Mouse (Mus musculus): ENCODE results near the gene Ripk1. TPM values are rescaled to one million over a fixed set of nuclear protein-coding genes. Genes with fewer than 3 reads are reported as not detected.
A peak's percentile ranks its signal among the peaks of the same experiment; 100 is the strongest.
"Not testable (repeated sequence)": the region's sequence is repeated elsewhere in the genome, so short reads cannot be mapped to it uniquely, and the experiment has no call there.

Gene Ripk1
- total RNA-seq, 4 experiments from 2014 or later, result 5.5 to 7.9 (median 6.0) TPM

DNA sequence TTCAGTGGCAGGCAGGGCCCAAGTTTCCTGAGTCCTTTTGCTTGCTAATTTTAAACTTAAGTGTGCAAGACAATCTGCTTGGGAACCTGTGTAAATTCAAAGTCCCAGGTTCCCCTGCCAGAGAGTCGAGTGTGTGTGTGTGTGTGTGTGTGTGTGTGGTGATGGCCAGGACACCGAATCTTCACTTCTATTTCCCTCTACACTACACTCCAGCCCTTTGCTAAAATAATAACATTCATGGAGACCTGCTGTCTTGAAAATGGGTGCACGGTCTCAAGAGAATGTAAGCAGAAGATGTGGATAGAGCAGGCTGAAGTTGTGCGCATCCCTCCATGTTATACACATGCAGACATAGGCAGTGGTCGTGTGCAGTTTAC lies 35.9 kb downstream of the Ripk1 start:
- DNase-seq (ENCODE audit: low spot score), result no peak

- DNase-seq (ENCODE audit: low spot score), result no peak
Measured at GRCm38 (mm10) chr13:34038901-34039341, 36.8 kb downstream of the Ripk1 start.

- no peak for DNase-seq (ENCODE audit: low spot score)
Measured at GRCm38 (mm10) chr13:34040091-34040490, 37.9 kb downstream of the Ripk1 start.

- DNase-seq (ENCODE audit: low spot score), result no peak
Measured at GRCm38 (mm10) chr13:34043716-34044393, 41.7 kb downstream of the Ripk1 start.

DNA sequence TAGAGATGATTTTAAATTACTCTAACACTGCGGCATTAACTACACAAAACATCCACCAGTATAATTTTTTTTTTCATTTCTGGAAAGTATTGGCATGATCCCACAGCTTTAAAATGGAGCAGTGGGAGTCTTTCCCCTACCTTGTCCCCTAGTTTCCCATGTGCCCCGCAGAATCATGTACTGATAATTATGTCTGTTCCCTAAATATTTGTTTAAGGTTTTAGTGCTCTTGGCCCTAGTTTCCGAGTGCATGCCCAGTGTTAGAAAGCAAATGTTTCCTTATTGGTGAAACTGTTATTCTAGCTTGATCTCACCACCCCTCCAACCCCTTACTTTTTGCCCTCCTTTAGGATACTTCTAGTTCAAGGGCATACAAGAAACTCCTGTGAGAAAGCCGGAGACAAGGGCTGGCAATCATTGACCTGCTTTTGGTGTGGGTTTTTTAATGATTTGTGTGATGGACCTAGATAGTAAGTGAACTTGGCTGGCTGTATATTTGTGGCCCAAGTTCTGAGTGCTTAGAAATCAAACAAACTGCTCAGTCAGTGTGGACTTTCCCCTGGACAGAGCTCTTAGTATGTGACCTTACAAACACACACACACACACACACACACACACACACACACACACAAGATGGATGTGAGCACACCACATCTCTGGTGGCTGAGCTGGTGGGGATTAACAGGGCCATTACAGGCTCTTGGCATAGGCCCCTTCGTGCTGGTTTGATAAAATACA lies 43.5 kb downstream of the Ripk1 start:
- DNase-seq (ENCODE audit: low spot score), result no peak

GRCm38 (mm10) chr13:34046421-34047012 lies 44.4 kb downstream of the Ripk1 start:
- peak; percentile 86 for DNase-seq (ENCODE audit: low spot score)

GRCm38 (mm10) chr13:34047526-34047925 lies 45.4 kb downstream of the Ripk1 start:
- DNase-seq (ENCODE audit: low spot score), result no peak

DNA sequence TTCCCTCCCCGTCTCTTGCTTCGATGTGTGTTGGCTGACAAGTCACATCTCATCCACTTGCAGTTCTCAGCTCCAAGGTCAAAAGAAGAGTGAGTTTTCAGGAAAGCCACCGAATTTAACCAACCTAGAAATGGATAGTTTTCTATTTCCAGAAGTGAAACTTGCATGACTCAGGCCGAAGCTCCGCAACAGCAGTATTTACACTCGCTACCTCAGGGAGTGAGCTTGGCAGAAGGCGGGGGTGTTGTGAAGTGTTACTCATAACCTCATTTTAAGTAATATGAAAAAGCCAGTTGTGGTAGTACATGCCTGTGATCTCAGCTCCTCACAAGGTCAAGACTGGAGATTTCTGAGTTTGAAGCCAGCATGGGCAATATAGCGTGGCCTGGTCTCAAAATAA lies 48.3 kb downstream of the Ripk1 start:
- no peak for DNase-seq (ENCODE audit: low spot score)

- DNase-seq (ENCODE audit: low spot score), result no peak
Measured at GRCm38 (mm10) chr13:34051692-34052091, 49.5 kb downstream of the Ripk1 start.

GRCm38 (mm10) chr13:34053673-34054282 lies 51.6 kb downstream of the Ripk1 start:
- no peak for DNase-seq (ENCODE audit: low spot score)

GRCm38 (mm10) chr13:34054391-34054790 lies 52.2 kb downstream of the Ripk1 start:
- no peak for DNase-seq (ENCODE audit: low spot score)

DNA sequence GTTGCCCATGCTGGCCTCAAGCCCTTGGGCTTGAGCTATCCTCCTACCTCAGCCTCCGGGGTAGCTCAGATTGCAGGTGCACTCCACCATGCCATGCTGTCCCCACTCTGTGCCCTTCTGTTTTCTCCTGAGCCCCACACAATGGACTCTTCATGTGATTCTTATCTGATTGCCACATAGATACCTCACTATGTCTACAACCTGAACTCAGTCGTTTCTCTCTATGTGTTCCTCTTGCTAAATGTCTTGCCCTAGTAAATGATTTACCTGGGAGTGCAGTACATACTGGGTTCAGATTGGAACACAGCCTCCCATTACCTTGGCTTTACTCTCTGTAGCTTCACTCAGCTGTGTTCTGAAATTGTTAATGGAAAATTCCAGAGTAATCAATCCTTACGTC lies 52.8 kb downstream of the Ripk1 start:
- DNase-seq (ENCODE audit: low spot score), result no peak

GRCm38 (mm10) chr13:34057252-34057651 lies 55.1 kb downstream of the Ripk1 start:
- no peak for DNase-seq (ENCODE audit: low spot score)

GRCm38 (mm10) chr13:34060061-34060460 lies 57.9 kb downstream of the Ripk1 start:
- no peak for DNase-seq (ENCODE audit: low spot score)

GRCm38 (mm10) chr13:34062466-34062865 lies 60.3 kb downstream of the Ripk1 start:
- no peak for DNase-seq (ENCODE audit: low spot score)

GRCm38 (mm10) chr13:34066351-34066750 lies 64.2 kb downstream of the Ripk1 start:
- no peak for DNase-seq (ENCODE audit: low spot score)

GRCm38 (mm10) chr13:34070296-34070695 lies 68.1 kb downstream of the Ripk1 start:
- DNase-seq (ENCODE audit: low spot score), result no peak

- DNase-seq (ENCODE audit: low spot score), result no peak
Measured at GRCm38 (mm10) chr13:34071836-34072235, 69.7 kb downstream of the Ripk1 start.

- no peak for DNase-seq (ENCODE audit: low spot score)
Measured at GRCm38 (mm10) chr13:34072847-34073246, 70.7 kb downstream of the Ripk1 start.

- DNase-seq (ENCODE audit: low spot score), result not testable (repeated sequence)
Measured at GRCm38 (mm10) chr13:34074441-34074840, 72.3 kb downstream of the Ripk1 start.

DNA sequence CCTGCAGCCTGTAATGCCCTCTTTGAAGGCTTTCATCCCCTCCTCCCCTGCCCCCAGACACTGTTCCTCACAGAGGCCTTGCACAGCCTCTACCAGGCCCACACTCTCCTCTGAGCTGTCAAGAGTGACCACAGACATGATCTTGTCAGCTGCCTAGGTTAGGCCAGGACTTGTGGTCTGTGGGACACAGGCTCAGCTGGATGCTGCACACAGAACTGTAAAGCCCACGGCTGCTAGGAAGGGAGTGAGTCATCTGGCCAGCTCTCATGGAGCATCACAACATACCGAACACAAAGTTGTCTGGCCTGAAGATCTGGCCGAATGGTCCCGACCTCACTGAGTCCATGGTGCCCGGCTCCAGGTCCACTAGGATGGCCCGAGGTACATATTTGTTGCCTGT lies 73.7 kb downstream of the Ripk1 start:
- DNase-seq (ENCODE audit: low spot score), result not testable (repeated sequence)

Data from heart, adult 8-10 months (tissue).